Mouse (Mus musculus) olfactory bulb, adult 2 months (tissue): ENCODE results near the gene Fstl3.

Experiments used
- CTCF ChIP-seq: fragments of 200-500 bp; IDR thresholded peaks from 2 replicates; pipeline ENCODE4 v1.5.1; 2012; ENCODE audit warnings: low read depth, mild to moderate bottlenecking, low read length, moderate library complexity; ENCODE audit not compliant: insufficient read depth
- POLR2A ChIP-seq: fragments of 200-500 bp; IDR thresholded peaks from 2 replicates; pipeline ENCODE4 v1.6.1; 2012; ENCODE audit warnings: mild to moderate bottlenecking, low read depth, low read length, moderate library complexity; ENCODE audit not compliant: insufficient read depth

DNA sequence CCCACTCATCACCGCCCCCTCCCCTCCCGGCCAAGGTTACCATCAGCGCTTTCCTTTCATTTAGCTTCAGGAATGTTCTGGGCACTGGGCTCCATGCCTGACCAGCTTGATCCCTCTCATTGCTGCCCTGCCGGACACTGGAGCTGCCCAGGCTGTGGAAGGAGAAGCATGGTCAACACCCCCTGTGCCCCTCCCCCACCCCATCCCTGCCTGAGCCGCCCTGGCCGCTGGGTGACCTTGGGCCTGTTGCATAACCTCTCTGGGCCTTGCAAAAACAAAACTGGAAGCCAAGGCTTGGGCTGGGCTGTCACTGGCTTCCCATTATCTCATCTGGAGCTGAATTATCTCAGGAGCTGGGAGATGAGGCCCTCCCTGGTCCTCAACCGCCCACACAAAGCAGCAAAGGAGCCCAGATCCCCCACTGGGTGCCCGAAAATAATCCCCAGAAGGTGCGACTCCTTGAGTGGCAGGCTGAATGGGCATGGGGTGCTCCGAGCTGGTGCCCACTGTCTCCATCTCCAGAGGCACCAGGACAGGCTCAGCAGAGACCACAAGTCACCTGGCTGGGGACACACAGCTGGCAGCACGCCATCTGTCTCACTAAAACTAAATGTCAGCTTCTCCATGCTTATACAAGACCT lies 25.4 kb downstream of the Fstl3 start:
- no peak for TF ChIP-seq CTCF
- no peak for TF ChIP-seq POLR2A
